Mouse (Mus musculus) left cerebral cortex, adult 9 months (tissue): ENCODE results near the gene Ccnd1.

Source experiments
- DNase-seq, 2 experiments: peaks; one replicate each; pipeline ENCODE4 v3.0.0; 2022; ENCODE audit warnings: low spot score in 2 of 2

The Ccnd1 gene

GRCm38 (mm10) chr7:144938661-144939343 lies 923 bp downstream of the Ccnd1 start:
- DNase-seq, result no peak

- DNase-seq, result no peak
Observed at GRCm38 (mm10) chr7:144937899-144938517, 1.7 kb downstream of the Ccnd1 start.

GRCm38 (mm10) chr7:144937490-144937889 lies 2.2 kb downstream of the Ccnd1 start:
- DNase-seq, result peak in 1 of 2 experiments; percentile 90

- no peak for DNase-seq
Observed at GRCm38 (mm10) chr7:144936311-144936880, 3.3 kb downstream of the Ccnd1 start.

GRCm38 (mm10) chr7:144935563-144935962 lies 4.2 kb downstream of the Ccnd1 start:
- peak in 1 of 2 experiments; percentile 64 for DNase-seq

GRCm38 (mm10) chr7:144934901-144935300 lies 4.8 kb downstream of the Ccnd1 start:
- no peak for DNase-seq

GRCm38 (mm10) chr7:144933796-144934195 lies 5.9 kb downstream of the Ccnd1 start:
- no peak for DNase-seq

GRCm38 (mm10) chr7:144933336-144933735 lies 6.4 kb downstream of the Ccnd1 start:
- no peak for DNase-seq

- DNase-seq, result no peak
Observed at GRCm38 (mm10) chr7:144932389-144932937, 7.3 kb downstream of the Ccnd1 start.

- no peak for DNase-seq
Observed at GRCm38 (mm10) chr7:144931778-144932177, 7.9 kb downstream of the Ccnd1 start.

- DNase-seq, result no peak
Observed at GRCm38 (mm10) chr7:144929931-144930330, 9.8 kb downstream of the Ccnd1 start.

GRCm38 (mm10) chr7:144929506-144929905 lies 10.2 kb downstream of the Ccnd1 start:
- no peak for DNase-seq

- no peak for DNase-seq
Observed at GRCm38 (mm10) chr7:144928889-144929210, 10.9 kb downstream of the Ccnd1 start.

- no peak for DNase-seq
Observed at GRCm38 (mm10) chr7:144928009-144928888, 11.5 kb downstream of the Ccnd1 start.

- no peak for DNase-seq
Observed at GRCm38 (mm10) chr7:144927591-144927990, 12.1 kb downstream of the Ccnd1 start.

GRCm38 (mm10) chr7:144918823-144919222 lies 20.9 kb downstream of the Ccnd1 start:
- DNase-seq, result no peak

GRCm38 (mm10) chr7:144914948-144915750 lies 24.6 kb downstream of the Ccnd1 start, which contains the start of gene LTO1:
Gene LTO1, plus strand, starts transcription at chr7:144915100.
- peak; percentile 71 to 91 for DNase-seq

- peak; percentile 59 to 91 for DNase-seq
Observed at GRCm38 (mm10) chr7:144914296-144914947, 25.3 kb downstream of the Ccnd1 start.

- DNase-seq, result no peak
Observed at GRCm38 (mm10) chr7:144912897-144913296, 26.8 kb downstream of the Ccnd1 start.

- peak in 1 of 2 experiments; percentile 68 for DNase-seq
Observed at GRCm38 (mm10) chr7:144911121-144911520, 28.6 kb downstream of the Ccnd1 start.
